Mouse (Mus musculus) liver, embryonic 14.5 days (tissue): ENCODE results near the gene Mpped2. TPM values are rescaled to one million over a fixed set of nuclear protein-coding genes. Genes with fewer than 3 reads are reported as not detected.

ENCODE experiments used
- ATAC-seq: fragments of 200-750 bp; cut with Nextera tagmentation; 2 replicates; pipeline ENCODE4 v1.8.0; 2017; ENCODE audit warnings: moderate number of reproducible peaks, mild to moderate bottlenecking, moderate library complexity; ENCODE audit not compliant: insufficient read depth
- DNase-seq, 3 experiments: peaks; one replicate each; pipeline ENCODE4 v3.0.0-alpha.2; 2012 to 2013; ENCODE audit warnings: low read depth in 3 of 3, low spot score in 3 of 3
- H3K27ac ChIP-seq: fragments of 300-500 bp; sonication (generic); 2 replicates; pipeline ENCODE4 v1.5.1; 2014; ENCODE audit warnings: moderate library complexity, mild to moderate bottlenecking, control low read depth, inconsistent platforms
- H3K27me3 ChIP-seq: fragments of 300-500 bp; sonication (generic); 2 replicates; pipeline ENCODE4 v1.6.1; 2014; ENCODE audit warnings: mild to moderate bottlenecking, low read length, moderate library complexity; ENCODE audit not compliant: control insufficient read depth, insufficient read depth
- H3K36me3 ChIP-seq: fragments of 300-500 bp; sonication (generic); replicated peaks from 2 replicates; pipeline ENCODE4 v1.6.1; 2014; ENCODE audit warnings: low read depth; ENCODE audit not compliant: control insufficient read depth, insufficient read depth
- H3K4me1 ChIP-seq, 2 experiments: fragments of 200-500 bp in 1 of 2; fragments of 300-500 bp in 1 of 2; sonication (generic) in 1 of 2; replicated peaks; 2 replicates each; pipeline ENCODE4 v1.6.1; 2012 to 2014; ENCODE audit warnings: antibody characterized with exemption in 1 of 2, inconsistent platforms in 1 of 2, low read length in 1 of 2; ENCODE audit not compliant: control insufficient read depth in 2 of 2, insufficient read depth in 2 of 2
- H3K4me2 ChIP-seq: fragments of 300-500 bp; sonication (generic); 2 replicates; pipeline ENCODE4 v1.6.1; 2014; ENCODE audit warnings: low read depth, mild to moderate bottlenecking, control low read depth, moderate library complexity
- H3K4me3 ChIP-seq, 2 experiments: fragments of 200-500 bp in 1 of 2; fragments of 300-500 bp in 1 of 2; sonication (generic) in 1 of 2; 2 replicates each; pipeline ENCODE4 v1.5.1; 2012 to 2014; ENCODE audit warnings: low read depth in 2 of 2, low read length in 2 of 2, mild to moderate bottlenecking in 2 of 2, control low read depth in 1 of 2, inconsistent platforms in 1 of 2, moderate library complexity in 1 of 2; ENCODE audit not compliant: insufficient read depth in 1 of 2
- H3K9ac ChIP-seq: fragments of 300-500 bp; sonication (generic); replicated peaks from 2 replicates; pipeline ENCODE4 v1.6.1; 2014; ENCODE audit warnings: mild to moderate bottlenecking, control low read depth, moderate library complexity
- H3K9me3 ChIP-seq: fragments of 300-500 bp; sonication (generic); 2 replicates; pipeline ENCODE4 v1.6.1; 2016; ENCODE audit warnings: low read length, mixed read lengths; ENCODE audit not compliant: control insufficient read depth
- CTCF ChIP-seq: IDR thresholded peaks from 2 replicates; pipeline ENCODE4 v1.5.1; 2016; ENCODE audit warnings: antibody characterized with exemption, low read depth, control low read depth
- EP300 ChIP-seq: IDR thresholded peaks from 2 replicates; pipeline ENCODE4 v1.6.1; 2016; ENCODE audit warnings: antibody characterized with exemption, low read depth
- WGBS: fragments of 180-500 bp; shearing (Covaris S2); extraction: QIAGEN DNeasy Blood & Tissue Kit; methylation state at CpG from one replicate; pipeline ENCODE4 v1.1.7; 2014; ENCODE audit not compliant: insufficient replicate concordance; 5-methylcytosine and 5-hydroxymethylcytosine counted together
- polyA plus RNA-seq, 2 experiments: library from polyadenylated mRNA; depleted of rRNA in 1 of 2; stranded (reverse) in 1 of 2; unstranded in 1 of 2; fragments of >200 nt; fragmentation: Nextera tagmentation in 1 of 2; extraction: Ambion mirVana in 1 of 2; gene quantifications; 2 replicates each; pipeline versions ENCODE4 v1.2.1 to v1.2.3; 2012 to 2014

The Mpped2 gene
- polyA plus RNA-seq, 2 experiments, result 0.67 to 0.68 TPM

DNA sequence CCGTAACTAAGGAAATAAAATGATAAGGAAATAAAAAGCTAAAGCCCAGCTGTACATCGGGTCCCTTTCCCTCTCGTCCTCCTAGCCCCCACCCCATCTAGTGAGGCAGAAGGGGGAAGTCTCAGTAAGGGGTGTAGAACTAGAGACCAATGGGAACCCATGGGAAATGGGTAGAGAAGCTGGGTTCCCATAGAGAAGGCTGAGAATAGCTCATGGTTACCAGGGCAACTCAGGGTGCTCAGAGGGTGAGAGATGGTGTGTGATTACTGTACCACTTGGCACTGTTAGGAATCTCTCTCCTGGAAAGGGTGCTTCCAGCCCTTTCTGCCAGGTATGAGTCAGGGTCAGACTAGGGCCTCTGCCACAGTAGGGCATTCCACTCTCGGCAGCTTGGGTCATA is 54.3 kb downstream of the Mpped2 start:
- Histone ChIP-seq H3K9ac (no peak overlapping the region), H3K4me1 (no peaks in the 10 kb centered on the region), H3K4me2 (no peak overlapping the region), H3K9me3 (no peaks in the 10 kb centered on the region), H3K36me3 (no peaks in the 10 kb centered on the region), H3K4me3 (no peak overlapping the region), H3K27ac (no peak overlapping the region), H3K27me3 (no peaks in the 10 kb centered on the region)
- DNase-seq (no peak), ATAC-seq (no peak)
- TF ChIP-seq CTCF, result no peak
- TF ChIP-seq EP300, result no peak
- 66% methylated on average over 4 of the region's 4 CpGs for WGBS

DNA sequence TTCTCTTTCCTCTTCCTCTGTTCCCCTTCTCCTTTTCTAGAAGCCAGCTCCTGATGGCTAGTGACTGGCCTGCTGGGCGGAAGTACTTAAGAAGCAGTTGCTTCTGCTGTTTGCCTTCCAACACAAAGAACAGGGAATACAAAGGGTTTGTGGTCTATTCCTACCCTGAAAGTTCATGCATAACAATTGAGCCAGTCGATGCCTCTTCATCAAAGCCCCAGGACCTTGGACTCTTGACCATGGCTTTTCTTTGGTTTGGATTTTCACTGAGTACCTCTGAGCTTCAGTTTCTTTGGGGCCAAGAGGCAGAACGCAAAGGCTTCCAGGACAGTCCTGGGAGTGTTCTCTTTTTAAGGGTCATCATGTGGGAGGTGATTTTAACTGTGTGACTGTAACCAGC is 57.8 kb downstream of the Mpped2 start:
- DNase-seq (no peak), ATAC-seq (no peak)
- Histone ChIP-seq H3K4me3 (no peak overlapping the region), H3K27me3 (no peaks in the 10 kb centered on the region), H3K4me1 (no peaks in the 10 kb centered on the region; a peak in 1 of 4 replicates), H3K36me3 (no peaks in the 10 kb centered on the region), H3K4me2 (no peak overlapping the region), H3K27ac (no peak overlapping the region), H3K9ac (no peak overlapping the region), H3K9me3 (no peaks in the 10 kb centered on the region)
- TF ChIP-seq EP300 (no peak), CTCF (no peak)
- 66% methylated on average over 3 of the region's 3 CpGs for WGBS

DNA sequence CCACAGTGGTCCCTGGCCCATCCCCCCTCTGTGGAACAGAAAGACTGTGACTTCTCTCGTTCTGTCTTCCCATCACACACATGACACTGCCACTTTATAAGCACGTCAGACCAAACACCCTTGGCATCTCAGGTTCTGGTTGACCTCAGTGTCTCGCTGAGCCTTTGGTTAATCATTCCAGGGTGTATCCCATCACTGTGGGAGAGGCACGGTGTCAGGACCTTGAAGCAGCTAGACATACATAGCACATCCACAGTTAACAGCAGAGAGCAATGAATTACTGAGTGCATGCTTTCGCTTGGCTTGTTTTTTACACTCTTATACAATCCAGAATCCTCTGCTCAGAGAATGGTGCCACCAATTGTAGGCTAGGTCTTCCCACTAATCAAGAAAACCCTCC is 60.6 kb downstream of the Mpped2 start:
- Histone ChIP-seq H3K9ac (no peak overlapping the region), H3K27ac (no peak overlapping the region), H3K4me2 (no peak overlapping the region), H3K36me3 (no peaks in the 10 kb centered on the region), H3K27me3 (no peaks in the 10 kb centered on the region), H3K4me1 (peaks cover 0 to 2% of the 10 kb centered on the region in 2 experiments; a peak in 1 of 4 replicates), H3K4me3 (no peak overlapping the region), H3K9me3 (no peaks in the 10 kb centered on the region)
- DNase-seq (no peak), ATAC-seq (no peak)
- TF ChIP-seq CTCF (no peak), EP300 (no peak)
- WGBS, result 52% methylated on average over 5 of the region's 5 CpGs

DNA sequence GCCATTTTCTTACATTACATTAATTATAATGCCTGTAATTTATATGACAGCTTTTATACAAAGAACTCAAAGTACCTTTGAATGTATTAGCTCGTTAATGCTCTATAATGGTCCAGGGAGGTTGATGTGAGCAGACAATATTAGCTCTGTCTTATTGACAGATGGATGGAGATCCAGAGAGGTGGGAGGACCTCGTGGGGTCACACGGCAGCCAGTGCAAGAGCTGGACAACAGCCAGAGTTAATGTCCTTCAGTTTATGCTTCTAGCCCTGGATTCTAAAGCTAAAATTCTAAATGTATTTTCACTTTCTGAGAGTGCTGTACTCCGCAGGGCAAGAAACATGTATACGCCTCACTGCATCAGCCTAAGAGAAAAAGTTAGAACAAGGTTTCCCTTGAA is 61.6 kb downstream of the Mpped2 start:
- no peak for ATAC-seq
- no peaks in the 10 kb centered on the region for H3K27me3 ChIP-seq
- peaks cover 0 to 2% of the 10 kb centered on the region in 2 experiments; a peak in 1 of 4 replicates for H3K4me1 ChIP-seq
- H3K4me2 ChIP-seq, result no peak overlapping the region
- no peak for TF ChIP-seq EP300
- no peak for TF ChIP-seq CTCF
- no peak for DNase-seq
- WGBS, result 61% methylated on average over 5 of the region's 5 CpGs
- H3K36me3 ChIP-seq, result no peaks in the 10 kb centered on the region
- H3K9ac ChIP-seq, result no peak overlapping the region
- H3K4me3 ChIP-seq, result no peak overlapping the region
- H3K9me3 ChIP-seq, result no peaks in the 10 kb centered on the region
- no peak overlapping the region for H3K27ac ChIP-seq

DNA sequence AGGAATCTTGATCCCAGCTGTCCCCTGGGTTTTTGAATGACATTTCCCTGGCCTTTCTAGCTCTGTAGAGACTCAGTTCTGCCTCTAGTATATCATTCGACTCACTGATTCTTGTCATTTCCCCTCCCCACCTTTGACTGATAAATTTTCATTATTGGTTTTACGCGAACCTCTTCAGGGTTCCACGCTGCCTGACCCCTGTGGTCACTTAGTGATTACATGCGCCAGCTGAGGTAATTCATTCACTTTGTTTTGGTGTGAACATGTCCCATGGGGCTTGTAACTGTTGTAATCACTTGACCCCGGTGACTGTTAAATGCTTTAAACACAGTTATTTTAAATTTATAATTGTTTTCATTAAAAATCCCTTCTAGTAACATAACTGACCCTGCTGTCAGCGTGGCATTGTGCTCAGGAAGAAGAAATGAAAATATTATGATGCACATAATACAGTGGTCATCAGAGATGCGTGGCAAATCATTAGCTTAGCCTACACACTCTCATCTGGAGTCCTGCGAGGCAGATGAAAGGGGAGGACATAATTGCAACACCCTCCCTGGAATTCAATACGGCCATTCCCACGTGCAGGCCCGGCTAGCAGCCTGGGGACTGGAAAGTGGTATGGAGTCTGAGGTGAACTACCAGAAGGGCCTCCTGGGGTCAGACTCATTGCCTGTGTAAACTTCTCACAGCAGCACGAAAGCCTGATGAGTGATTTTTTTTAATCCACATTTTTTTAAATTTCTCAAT is 63.5 kb downstream of the Mpped2 start:
- Histone ChIP-seq H3K27me3 (no peaks in the 10 kb centered on the region), H3K9me3 (no peaks in the 10 kb centered on the region), H3K4me2 (no peak overlapping the region), H3K9ac (no peak overlapping the region), H3K36me3 (no peaks in the 10 kb centered on the region), H3K27ac (no peak overlapping the region), H3K4me1 (peaks cover 0 to 2% of the 10 kb centered on the region in 2 experiments; a peak in 1 of 4 replicates), H3K4me3 (no peak overlapping the region)
- DNase-seq (no peak), ATAC-seq (no peak)
- TF ChIP-seq CTCF (no peak), EP300 (no peak)
- WGBS, result 62% methylated on average over 13 of the region's 13 CpGs
